Mouse (Mus musculus) C2C12 (cell line): ENCODE results near the gene Clip1. TPM values are rescaled to one million over a fixed set of nuclear protein-coding genes. Genes with fewer than 3 reads are reported as not detected.

Experiments used
- H3K27me3 ChIP-seq: one replicate; pipeline ENCODE4 v1.6.1; 2011; ENCODE audit not compliant: control insufficient read depth, insufficient read depth, insufficient read length
- H3K36me3 ChIP-seq: one replicate; pipeline ENCODE4 v1.6.1; 2011; ENCODE audit not compliant: control insufficient read depth, insufficient read depth
- H3K4me3 ChIP-seq: one replicate; pipeline ENCODE4 v1.5.1; 2011; ENCODE audit warnings: mild to moderate bottlenecking, control low read depth; ENCODE audit not compliant: poor library complexity, insufficient read depth, severe bottlenecking
- H3K79me2 ChIP-seq: one replicate; pipeline ENCODE4 v1.6.1; 2011; ENCODE audit not compliant: control insufficient read depth, insufficient read depth
- H3K79me3 ChIP-seq: one replicate; pipeline ENCODE4 v1.6.1; 2011; ENCODE audit warnings: low read depth, control low read depth
- H3ac ChIP-seq: one replicate; pipeline ENCODE3; 2011; ENCODE audit warnings: low read depth; ENCODE audit not compliant: control insufficient read depth, insufficient read length
- CEBPB ChIP-seq: IDR thresholded peaks from one replicate; pipeline ENCODE4 v1.6.1; 2011; ENCODE audit warnings: low read depth, mild to moderate bottlenecking, control low read depth, moderate library complexity
- CTCF ChIP-seq: IDR thresholded peaks from one replicate; pipeline ENCODE4 v1.5.1; 2011; ENCODE audit not compliant: control insufficient read depth, insufficient read depth, insufficient read length
- FOSL1 ChIP-seq: IDR thresholded peaks from one replicate; pipeline ENCODE4 v1.8.0; 2011; ENCODE audit warnings: mild to moderate bottlenecking, low read length; ENCODE audit not compliant: poor library complexity, insufficient read depth, severe bottlenecking
- MAX ChIP-seq: IDR thresholded peaks from one replicate; pipeline ENCODE4 v1.6.1; 2011; ENCODE audit warnings: mild to moderate bottlenecking, control low read depth
- MYOD1 ChIP-seq: IDR thresholded peaks from one replicate; pipeline ENCODE4 v1.6.1; 2011; ENCODE audit warnings: low read depth; ENCODE audit not compliant: control insufficient read depth, insufficient read length
- MYOG ChIP-seq: IDR thresholded peaks from one replicate; pipeline ENCODE4 v1.6.1; 2011; ENCODE audit not compliant: control insufficient read depth, insufficient read length; ENCODE audit errors: extremely low read depth
- USF1 ChIP-seq: IDR thresholded peaks from one replicate; pipeline ENCODE4 v1.6.1; 2011; ENCODE audit warnings: low read depth, mild to moderate bottlenecking, control low read depth, moderate library complexity
- polyA plus RNA-seq: library from polyadenylated mRNA; unstranded; fragments of >200 nt; fragmentation: generic; extraction: Trizol; gene quantifications from one replicate; pipeline ENCODE4 v1.2.1, GENCODE M21; 2012; ENCODE audit warnings: missing spikeins

Clip1 gene
- polyA plus RNA-seq, 1 experiment: 12.7 TPM

DNA sequence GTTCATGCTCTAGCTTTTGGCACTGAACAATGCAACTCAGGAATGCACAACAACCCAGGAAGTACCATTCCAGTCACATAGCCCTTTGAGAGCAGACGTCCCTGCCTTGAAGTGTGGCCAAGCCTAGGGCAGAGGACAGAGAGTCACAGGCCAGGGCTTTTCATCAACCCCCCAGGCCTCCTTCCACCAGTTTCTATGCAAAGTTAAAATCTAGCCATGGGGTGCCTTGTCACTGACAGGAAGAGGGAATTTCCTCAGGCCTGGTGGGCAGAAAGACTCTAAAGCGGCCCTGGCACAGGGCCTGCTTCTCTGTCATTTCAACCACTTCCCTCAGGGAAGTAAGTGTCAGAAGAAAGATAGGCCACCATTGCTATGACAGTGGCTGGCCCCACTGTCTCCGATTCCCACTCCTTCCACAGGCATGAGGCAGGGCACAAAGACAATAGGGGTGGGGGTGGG is 77.2 kb downstream of the Clip1 start:
- no peak overlapping the region for H3ac ChIP-seq
- no peaks in the 10 kb centered on the region for H3K27me3 ChIP-seq
- H3K4me3 ChIP-seq: no peak overlapping the region
- H3K36me3 ChIP-seq: peaks cover 46% of the 10 kb centered on the region
- no peaks in the 10 kb centered on the region for H3K79me3 ChIP-seq
- H3K79me2 ChIP-seq: no peaks in the 10 kb centered on the region
- TF ChIP-seq MAX (no peak), MYOD1 (no peak), FOSL1 (no peak), CEBPB (no peak), CTCF (no peak), USF1 (no peak), MYOG (no peak)

DNA sequence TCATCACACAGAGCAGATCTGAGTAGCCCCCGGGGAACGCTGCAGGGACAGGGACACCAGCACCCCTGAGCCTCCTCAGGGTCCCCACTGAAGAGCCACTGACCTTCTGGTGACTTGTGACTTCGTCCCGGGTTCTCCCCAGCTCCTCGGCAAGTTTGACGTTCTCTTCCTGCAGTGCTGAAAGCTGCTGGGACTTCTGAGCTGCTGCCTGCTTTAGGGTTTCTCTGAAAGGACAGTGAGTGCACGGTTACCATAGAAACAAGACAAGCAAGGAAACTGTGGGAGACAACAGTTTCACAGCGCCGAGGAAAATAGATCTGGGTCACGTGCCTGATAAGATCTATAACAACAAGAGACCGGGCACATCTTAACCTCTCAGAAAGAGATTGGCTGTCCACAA is 80.9 kb downstream of the Clip1 start:
- Histone ChIP-seq H3K79me3 (no peaks in the 10 kb centered on the region), H3K27me3 (no peaks in the 10 kb centered on the region), H3ac (no peak overlapping the region), H3K36me3 (peaks cover 37% of the 10 kb centered on the region), H3K4me3 (no peak overlapping the region), H3K79me2 (no peaks in the 10 kb centered on the region)
- no peak for TF ChIP-seq CEBPB
- TF ChIP-seq FOSL1: no peak
- TF ChIP-seq CTCF: no peak
- no peak for TF ChIP-seq MYOG

DNA sequence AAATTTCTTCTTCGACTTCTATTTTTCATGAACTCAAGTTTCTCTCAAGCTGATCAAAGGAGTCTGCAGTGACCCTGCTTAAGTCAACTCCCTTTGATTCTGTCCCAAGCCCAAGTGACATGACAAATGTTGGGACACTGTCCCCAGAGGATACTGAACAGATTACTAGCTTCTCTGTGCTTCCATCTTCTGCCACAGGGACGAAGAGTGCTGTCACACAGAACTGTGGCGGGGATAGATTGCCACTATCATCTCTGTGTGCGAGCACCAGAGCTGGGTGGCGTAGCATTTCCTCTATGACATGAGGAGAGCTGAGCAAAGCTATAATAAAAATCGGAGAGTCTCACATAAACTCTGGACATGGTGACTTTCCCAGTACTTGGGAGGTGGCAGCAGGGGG is 82.2 kb downstream of the Clip1 start:
- no peaks in the 10 kb centered on the region for H3K27me3 ChIP-seq
- H3K79me2 ChIP-seq: no peaks in the 10 kb centered on the region
- TF ChIP-seq CTCF: no peak
- TF ChIP-seq FOSL1: no peak
- TF ChIP-seq USF1: no peak
- H3K36me3 ChIP-seq: peaks cover 29% of the 10 kb centered on the region
- H3ac ChIP-seq: no peak overlapping the region
- no peak overlapping the region for H3K4me3 ChIP-seq
- no peaks in the 10 kb centered on the region for H3K79me3 ChIP-seq

DNA sequence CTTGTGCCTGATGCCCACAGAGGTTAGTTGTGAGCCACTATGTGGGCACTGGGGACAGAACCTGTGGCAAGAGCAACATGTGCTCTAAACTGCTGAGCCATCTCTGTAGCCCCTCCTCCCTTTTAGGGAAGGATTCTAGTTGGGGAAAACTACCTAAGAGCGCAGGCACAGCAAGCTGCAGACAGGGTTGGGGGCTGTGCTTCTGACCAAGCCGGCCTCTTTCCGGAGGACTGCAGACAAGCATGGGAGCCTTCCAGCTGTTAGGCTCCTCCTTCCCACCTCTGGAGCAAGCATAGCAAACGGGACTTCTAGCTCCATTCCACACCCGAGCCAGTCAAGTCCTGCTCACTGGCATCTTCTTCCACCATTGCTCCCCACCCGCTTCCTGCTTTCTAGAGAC is 85.1 kb downstream of the Clip1 start:
- no peak overlapping the region for H3ac ChIP-seq
- H3K27me3 ChIP-seq: no peaks in the 10 kb centered on the region
- no peak overlapping the region for H3K4me3 ChIP-seq
- TF ChIP-seq CTCF: no peak
- no peak for TF ChIP-seq MYOD1
- TF ChIP-seq USF1: no peak
- TF ChIP-seq FOSL1: no peak
- no peak for TF ChIP-seq CEBPB
- TF ChIP-seq MAX: no peak
- no peak for TF ChIP-seq MYOG
- no peaks in the 10 kb centered on the region for H3K79me3 ChIP-seq
- no peaks in the 10 kb centered on the region for H3K79me2 ChIP-seq
- H3K36me3 ChIP-seq: peaks cover 29% of the 10 kb centered on the region

DNA sequence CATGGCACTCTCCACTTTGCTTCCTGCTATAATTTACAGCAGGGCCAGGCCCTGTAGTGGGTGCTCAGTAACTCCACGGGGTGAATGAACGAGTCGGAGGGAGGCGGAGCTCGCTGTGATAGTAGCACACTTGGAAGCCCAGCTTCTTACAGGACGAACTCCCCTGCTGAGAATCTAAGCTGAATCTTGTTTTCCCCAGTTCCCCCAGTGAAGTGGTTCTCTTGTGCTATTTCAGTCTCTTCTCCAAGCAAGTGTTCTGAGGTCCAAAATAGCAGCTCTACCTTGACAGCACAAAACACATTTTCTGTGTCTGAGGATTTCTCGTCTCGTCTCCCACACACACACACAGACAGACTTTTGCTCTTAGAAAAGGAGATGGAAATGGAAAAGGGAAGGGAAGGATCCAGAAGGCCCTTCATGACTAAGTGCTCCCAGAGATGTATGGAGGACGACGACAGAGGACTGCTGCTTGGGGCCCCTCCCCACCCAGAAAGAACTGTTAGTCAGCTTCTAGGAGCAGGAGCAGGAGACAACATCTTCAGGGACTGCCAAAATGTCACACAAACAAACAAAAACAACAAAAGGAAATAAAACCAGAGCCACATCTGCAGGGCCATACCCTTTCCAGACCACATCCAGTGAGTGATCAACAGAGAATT is 90.7 kb downstream of the Clip1 start:
- H3K36me3 ChIP-seq: peaks cover 16% of the 10 kb centered on the region
- TF ChIP-seq CTCF (no peak), CEBPB (no peak), MYOD1 (no peak), FOSL1 (no peak), MYOG (no peak), MAX (no peak), USF1 (no peak)
- H3ac ChIP-seq: no peak overlapping the region
- no peaks in the 10 kb centered on the region for H3K27me3 ChIP-seq
- H3K4me3 ChIP-seq: no peak overlapping the region
- no peaks in the 10 kb centered on the region for H3K79me2 ChIP-seq
- no peaks in the 10 kb centered on the region for H3K79me3 ChIP-seq

DNA sequence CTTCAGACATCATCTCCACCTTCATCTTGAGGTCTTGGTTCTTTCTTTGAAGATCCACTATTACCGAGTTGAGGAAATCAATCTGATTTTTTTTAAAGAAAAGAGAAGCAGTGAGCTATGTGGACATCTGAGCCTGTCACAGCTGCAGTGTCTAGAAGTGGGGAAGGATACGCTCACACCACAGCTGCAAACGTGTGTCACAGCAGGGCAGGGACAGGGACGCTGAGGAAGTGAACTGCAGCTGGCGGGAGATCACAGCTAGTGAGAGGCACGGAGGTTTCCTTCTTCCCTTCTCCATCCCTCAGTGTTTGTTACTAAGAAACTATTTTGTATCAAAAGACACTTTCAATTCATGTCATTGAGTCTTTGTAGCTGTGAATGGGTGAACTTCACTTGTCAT is 104.4 kb downstream of the Clip1 start:
- Histone ChIP-seq H3K36me3 (peaks cover 15% of the 10 kb centered on the region), H3K79me2 (no peaks in the 10 kb centered on the region), H3K27me3 (no peaks in the 10 kb centered on the region), H3K4me3 (no peak overlapping the region), H3K79me3 (no peaks in the 10 kb centered on the region), H3ac (no peak overlapping the region)
- TF ChIP-seq MYOD1: no peak
- no peak for TF ChIP-seq USF1
- no peak for TF ChIP-seq MAX
